Mouse (Mus musculus) neural tube, embryonic 14.5 days (tissue): ENCODE measurements around the gene Eif2ak1. TPM values are rescaled to one million over a fixed set of nuclear protein-coding genes. Genes with fewer than 3 reads are reported as not detected.

Source experiments
- ATAC-seq: fragments of 200-750 bp; cut with Nextera tagmentation; 2 replicates; pipeline ENCODE4 v1.8.0; 2017; ENCODE audit warnings: low read depth, mild to moderate bottlenecking, moderate TSS enrichment, moderate library complexity
- H3K27ac ChIP-seq: fragments of 300-500 bp; sonication (generic); 2 replicates; pipeline ENCODE4 v1.5.1; 2014; ENCODE audit warnings: low read depth, mild to moderate bottlenecking, control low read depth, low read length, moderate library complexity, mixed read lengths
- H3K27me3 ChIP-seq: fragments of 300-500 bp; sonication (generic); 2 replicates; pipeline ENCODE4 v1.6.1; 2014; ENCODE audit warnings: low read length; ENCODE audit not compliant: control insufficient read depth, insufficient read depth
- H3K36me3 ChIP-seq: fragments of 300-500 bp; sonication (generic); 2 replicates; pipeline ENCODE4 v1.6.1; 2014; ENCODE audit warnings: low read length, mixed read lengths; ENCODE audit not compliant: control insufficient read depth, insufficient read depth
- H3K4me1 ChIP-seq: fragments of 300-500 bp; sonication (generic); 2 replicates; pipeline ENCODE4 v1.6.1; 2014; ENCODE audit warnings: low read length; ENCODE audit not compliant: control insufficient read depth, insufficient read depth
- H3K4me2 ChIP-seq: fragments of 300-500 bp; sonication (generic); 2 replicates; pipeline ENCODE4 v1.6.1; 2014; ENCODE audit warnings: mild to moderate bottlenecking, low read depth, low read length, control low read depth
- H3K4me3 ChIP-seq: fragments of 300-500 bp; sonication (generic); 2 replicates; pipeline ENCODE4 v1.5.1; 2014; ENCODE audit warnings: low read depth, low read length, control low read depth, mixed read lengths
- H3K9ac ChIP-seq: fragments of 300-500 bp; sonication (generic); replicated peaks from 2 replicates; pipeline ENCODE4 v1.6.1; 2014; ENCODE audit warnings: low read depth, mild to moderate bottlenecking, control low read depth, low read length, mixed read lengths
- H3K9me3 ChIP-seq: fragments of 300-500 bp; sonication (generic); 2 replicates; pipeline ENCODE4 v1.6.1; 2016; ENCODE audit warnings: low read length; ENCODE audit not compliant: control insufficient read depth
- WGBS: fragments of 180-500 bp; shearing (Covaris S2); extraction: QIAGEN DNeasy Blood & Tissue Kit; methylation state at CpG from one replicate; pipeline ENCODE4 v1.1.7; 2014; 5-methylcytosine and 5-hydroxymethylcytosine counted together
- polyA plus RNA-seq: library from polyadenylated mRNA; unstranded; fragments of >200 nt; fragmentation: Nextera tagmentation; extraction: Ambion mirVana; gene quantifications from 2 replicates; pipeline ENCODE4 v1.2.1, GENCODE M21; 2014

Eif2ak1 gene
- polyA plus RNA-seq, 1 experiment from 2014 or later, result 54.9 TPM

GRCm38 (mm10) chr5:143916221-143916620 is 98.6 kb downstream of the Eif2ak1 start:
- Histone ChIP-seq H3K36me3 (peaks cover 32% of the 10 kb centered on the region), H3K4me2 (no peak overlapping the region), H3K4me1 (no peaks in the 10 kb centered on the region), H3K4me3 (no peak overlapping the region), H3K27ac (no peak overlapping the region), H3K27me3 (no peaks in the 10 kb centered on the region), H3K9ac (no peak overlapping the region), H3K9me3 (no peaks in the 10 kb centered on the region)
- no peak for ATAC-seq
- 92% methylated on average over 9 of the region's 9 CpGs for WGBS

GRCm38 (mm10) chr5:143917418-143917817 is 99.8 kb downstream of the Eif2ak1 start:
- Histone ChIP-seq H3K27ac (no peak overlapping the region), H3K4me1 (no peaks in the 10 kb centered on the region), H3K9ac (no peak overlapping the region), H3K9me3 (no peaks in the 10 kb centered on the region), H3K4me3 (no peak overlapping the region), H3K27me3 (no peaks in the 10 kb centered on the region), H3K4me2 (no peak overlapping the region), H3K36me3 (peaks cover 32% of the 10 kb centered on the region)
- 50% methylated on average over 5 of the region's 5 CpGs for WGBS
- no peak for ATAC-seq

- H3K4me1 ChIP-seq, result no peaks in the 10 kb centered on the region
- H3K36me3 ChIP-seq, result peaks cover 36% of the 10 kb centered on the region
- H3K4me3 ChIP-seq, result no peak overlapping the region
- WGBS, result 98% methylated on average over 3 of the region's 3 CpGs
- H3K9me3 ChIP-seq, result no peaks in the 10 kb centered on the region
- no peak for ATAC-seq
- H3K27ac ChIP-seq, result no peak overlapping the region
- no peak overlapping the region for H3K9ac ChIP-seq
- no peaks in the 10 kb centered on the region for H3K27me3 ChIP-seq
- no peak overlapping the region for H3K4me2 ChIP-seq
Observed at GRCm38 (mm10) chr5:143918120-143918519, 100.5 kb downstream of the Eif2ak1 start.

GRCm38 (mm10) chr5:143924781-143925452 is 107.3 kb downstream of the Eif2ak1 start:
- H3K27ac ChIP-seq, result no peak overlapping the region
- H3K9me3 ChIP-seq, result no peaks in the 10 kb centered on the region
- no peak overlapping the region for H3K9ac ChIP-seq
- no peaks in the 10 kb centered on the region for H3K27me3 ChIP-seq
- 95% methylated on average over 6 of the region's 6 CpGs for WGBS
- ATAC-seq, result no peak
- H3K36me3 ChIP-seq, result peaks cover 61% of the 10 kb centered on the region
- H3K4me3 ChIP-seq, result no peak overlapping the region
- no peaks in the 10 kb centered on the region for H3K4me1 ChIP-seq
- no peak overlapping the region for H3K4me2 ChIP-seq

- Histone ChIP-seq H3K36me3 (peaks cover 57% of the 10 kb centered on the region), H3K9ac (no peak within 1 kb of the TSS)
- 96% methylated on average over 8 of the region's 8 CpGs for WGBS
Observed at GRCm38 (mm10) chr5:143927875-143928274, 110.3 kb downstream of the Eif2ak1 start, which contains the start of gene Gm42421. TSS of gene Gm42421 (plus strand) at chr5:143928175.

GRCm38 (mm10) chr5:143929291-143929690 is 111.7 kb downstream of the Eif2ak1 start:
- no peak for ATAC-seq
- H3K27me3 ChIP-seq, result no peaks in the 10 kb centered on the region
- no peaks in the 10 kb centered on the region for H3K4me1 ChIP-seq
- no peak overlapping the region for H3K9ac ChIP-seq
- 97% methylated on average over 4 of the region's 4 CpGs for WGBS
- no peak overlapping the region for H3K27ac ChIP-seq
- H3K36me3 ChIP-seq, result peaks cover 45% of the 10 kb centered on the region
- no peak overlapping the region for H3K4me2 ChIP-seq
- H3K9me3 ChIP-seq, result no peaks in the 10 kb centered on the region
- H3K4me3 ChIP-seq, result no peak overlapping the region

More at GRCm38 (mm10) chr5:143927875-143928274, 110.3 kb downstream of the Eif2ak1 start, which contains the start of gene Gm42421:
- no peaks in the 10 kb centered on the region for H3K9me3 ChIP-seq
- no peak within 1 kb of the TSS for H3K4me2 ChIP-seq
- no peaks in the 10 kb centered on the region for H3K27me3 ChIP-seq
- no peaks in the 10 kb centered on the region for H3K4me1 ChIP-seq
- no peak within 1 kb of the TSS for H3K27ac ChIP-seq
- no peak within 1 kb of the TSS for H3K4me3 ChIP-seq
- ATAC-seq, result no peak

- Histone ChIP-seq H3K4me2 (no peak overlapping the region), H3K9ac (no peak overlapping the region), H3K9me3 (no peaks in the 10 kb centered on the region), H3K4me1 (no peaks in the 10 kb centered on the region), H3K27me3 (no peaks in the 10 kb centered on the region), H3K36me3 (peaks cover 31% of the 10 kb centered on the region), H3K27ac (no peak overlapping the region), H3K4me3 (no peak overlapping the region)
- 94% methylated on average over 12 of the region's 12 CpGs for WGBS
- ATAC-seq, result no peak
Observed at GRCm38 (mm10) chr5:143930656-143931055, 113.1 kb downstream of the Eif2ak1 start.

- Histone ChIP-seq H3K4me2 (no peak overlapping the region), H3K36me3 (peaks cover 29% of the 10 kb centered on the region), H3K27ac (no peak overlapping the region), H3K9me3 (no peaks in the 10 kb centered on the region), H3K4me1 (no peaks in the 10 kb centered on the region), H3K27me3 (no peaks in the 10 kb centered on the region), H3K4me3 (no peak overlapping the region), H3K9ac (no peak overlapping the region)
- WGBS, result 87% methylated on average over 6 of the region's 6 CpGs
- no peak for ATAC-seq
Observed at GRCm38 (mm10) chr5:143931863-143932580, 114.4 kb downstream of the Eif2ak1 start.

GRCm38 (mm10) chr5:143932831-143933230 is 115.2 kb downstream of the Eif2ak1 start, which contains the start of gene Rsph10b:
TSS of gene Rsph10b (plus strand) at chr5:143933035.
- Histone ChIP-seq H3K4me2 (no peak within 1 kb of the TSS), H3K36me3 (peaks cover 29% of the 10 kb centered on the region), H3K9me3 (no peaks in the 10 kb centered on the region), H3K4me3 (no peak within 1 kb of the TSS), H3K9ac (no peak within 1 kb of the TSS), H3K27ac (no peak within 1 kb of the TSS), H3K4me1 (no peaks in the 10 kb centered on the region), H3K27me3 (no peaks in the 10 kb centered on the region)
- WGBS, result 8% methylated on average over 8 of the region's 8 CpGs
- no peak for ATAC-seq
